In genomic region chr1:167382763-167383162, GRCm38 (mm10) we compare ENCODE assay signal across 17 mouse cellular contexts. TPM values are rescaled to one million over a fixed set of nuclear protein-coding genes. Genes with fewer than 3 reads are reported as not detected.
DNase-seq lines count a peak whose midpoint lies in the region; ATAC-seq and TF ChIP-seq lines count a peak whose summit lies in the region.
"Had no signal": no experiment of that assay in that cellular context is flagged by ENCODE, and none has a peak within 500 bp of the region (broad histone marks: within the 10 kb centered on the region; RNA-seq: fewer than 3 reads in every experiment).

No protein-coding gene starts in this region.

- H3K27me3 ChIP-seq in heart, embryonic 10.5 days (ENCODE audit: insufficient read depth, poor library complexity, severe bottlenecking), result no peaks in the 10 kb centered on the region
- no peaks in the 10 kb centered on the region for H3K27me3 ChIP-seq in liver, embryonic 11.5 days (replicated peaks; ENCODE audit: control insufficient read depth, insufficient read depth, low read length)
- H3K27me3 ChIP-seq in liver, embryonic 13.5 days, result no peaks in the 10 kb centered on the region
- H3K27me3 ChIP-seq in stomach, postnatal 0 days (ENCODE audit: control insufficient read depth, insufficient read depth, low read length), result no peaks in the 10 kb centered on the region
- H3K27me3 ChIP-seq: forebrain, embryonic 15.5 days; hindbrain, embryonic 15.5 days had no signal

- TF ChIP-seq EP300 in stomach, postnatal 0 days (optimal IDR thresholded peaks at IDR 0.05), result no peak

- no peak for TF ChIP-seq CTCF in stomach, postnatal 0 days (IDR thresholded peaks at IDR 0.05; ENCODE audit: low read depth)

- no peak overlapping the region for H3K4me3 ChIP-seq in heart, embryonic 10.5 days
- H3K4me3 ChIP-seq in liver, embryonic 11.5 days (ENCODE audit: low read depth, low read length), result no peak overlapping the region
- H3K4me3 ChIP-seq in liver, embryonic 13.5 days (replicated peaks), result peak overlapping the region; percentile 40
- no peak overlapping the region for H3K4me3 ChIP-seq in stomach, postnatal 0 days (ENCODE audit: low read depth, low read length)
- H3K4me3 ChIP-seq: embryonic facial prominence, embryonic 10.5 days; forebrain, embryonic 15.5 days; hindbrain, embryonic 15.5 days; midbrain, embryonic 12.5 days had no signal

- DNase-seq in heart, embryonic 10.5 days (ENCODE audit: low spot score), result no peak
- DNase-seq in heart, adult 9 months (ENCODE audit: low spot score in 2 of 2), result no peak
- no peak for DNase-seq in liver, embryonic 11.5 days (ENCODE audit: low spot score)
- DNase-seq in liver, result no peak
- no peak for DNase-seq in liver, embryonic 13.5 days
- DNase-seq in stomach, postnatal 0 days (ENCODE audit: low spot score), result no peak
- DNase-seq in kidney, adult 18-20 months, result no peak
- DNase-seq: cerebellum, adult 2 months; gastrocnemius, postnatal 36 days; kidney, adult 2 months; kidney, postnatal 10 days; thymus, adult 2 months had no signal

- 77% methylated on average over 5 of the region's 5 CpGs for WGBS in heart, embryonic 10.5 days
- WGBS in liver, embryonic 11.5 days, result 73% methylated on average over 5 of the region's 5 CpGs
- WGBS in liver, embryonic 13.5 days (ENCODE audit: insufficient replicate concordance), result 60% methylated on average over 5 of the region's 5 CpGs
- 86% methylated on average over 5 of the region's 5 CpGs for WGBS in stomach, postnatal 0 days

- no peaks in the 10 kb centered on the region for H3K36me3 ChIP-seq in heart, embryonic 10.5 days
- H3K36me3 ChIP-seq in liver, embryonic 11.5 days (ENCODE audit: control insufficient read depth, insufficient read depth, low read length), result no peaks in the 10 kb centered on the region; the same call in 1 of the 2 replicates
- peaks cover 60% of the 10 kb centered on the region for H3K36me3 ChIP-seq in liver, embryonic 13.5 days
- no peaks in the 10 kb centered on the region for H3K36me3 ChIP-seq in stomach, postnatal 0 days (ENCODE audit: control insufficient read depth, insufficient read depth, low read length)
- H3K36me3 ChIP-seq: embryonic facial prominence, embryonic 10.5 days; forebrain, embryonic 15.5 days; hindbrain, embryonic 15.5 days; midbrain, embryonic 12.5 days had no signal

- ATAC-seq in liver, embryonic 11.5 days (replicated peaks; ENCODE audit: low FRiP score), result no peak
- no peak for ATAC-seq in liver, embryonic 13.5 days (ENCODE audit: low read depth)
- no peak for ATAC-seq in stomach, postnatal 0 days (ENCODE audit: low FRiP score, low TSS enrichment)
- ATAC-seq: forebrain, embryonic 15.5 days; lung, postnatal 0 days had no signal

- H3K9ac ChIP-seq in liver, embryonic 11.5 days (ENCODE audit: low read depth, low read length), result peak overlapping the region; percentile 27; the same call in 1 of the 2 replicates
- peak overlapping the region; percentile 71 for H3K9ac ChIP-seq in liver, embryonic 13.5 days
- H3K9ac ChIP-seq in stomach, postnatal 0 days (ENCODE audit: low read length), result no peak overlapping the region
- H3K9ac ChIP-seq: forebrain, embryonic 15.5 days; hindbrain, embryonic 15.5 days; midbrain, embryonic 12.5 days had no signal

- peak overlapping the region; percentile 24; the same call in 1 of the 2 replicates for H3K27ac ChIP-seq in heart, embryonic 10.5 days
- H3K27ac ChIP-seq in liver, embryonic 11.5 days (ENCODE audit: low read depth, low read length), result peak overlapping the region; percentile 55; the same call in 1 of the 2 replicates
- peak overlapping the region; percentile 100 for H3K27ac ChIP-seq in liver, embryonic 13.5 days
- H3K27ac ChIP-seq in stomach, postnatal 0 days (replicated peaks), result peak overlapping the region; percentile 83
- H3K27ac ChIP-seq: embryonic facial prominence, embryonic 10.5 days; forebrain, embryonic 15.5 days; hindbrain, embryonic 15.5 days; midbrain, embryonic 12.5 days had no signal

- peaks cover 11% of the 10 kb centered on the region for H3K4me1 ChIP-seq in heart, embryonic 10.5 days
- H3K4me1 ChIP-seq in liver, embryonic 11.5 days (replicated peaks; ENCODE audit: control insufficient read depth, insufficient read depth, low read length), result peaks cover 43% of the 10 kb centered on the region
- peaks cover 99% of the 10 kb centered on the region for H3K4me1 ChIP-seq in liver, embryonic 13.5 days (replicated peaks)
- peaks cover 5% of the 10 kb centered on the region; the same call in 1 of the 2 replicates for H3K4me1 ChIP-seq in stomach, postnatal 0 days (replicated peaks; ENCODE audit: control insufficient read depth, insufficient read depth)
- H3K4me1 ChIP-seq: hindbrain, embryonic 15.5 days had no signal

- peak overlapping the region; percentile 59 for H3K4me2 ChIP-seq in liver, embryonic 11.5 days
- peak overlapping the region; percentile 70 for H3K4me2 ChIP-seq in liver, embryonic 13.5 days
- no peak overlapping the region for H3K4me2 ChIP-seq in stomach, postnatal 0 days (replicated peaks; ENCODE audit: low read depth)
- H3K4me2 ChIP-seq: forebrain, embryonic 15.5 days; hindbrain, embryonic 15.5 days; midbrain, embryonic 12.5 days had no signal

- H3K9me3 ChIP-seq in heart, embryonic 10.5 days, result no peaks in the 10 kb centered on the region
- no peaks in the 10 kb centered on the region for H3K9me3 ChIP-seq in liver, embryonic 11.5 days (ENCODE audit: control insufficient read depth, low read length)
- no peaks in the 10 kb centered on the region for H3K9me3 ChIP-seq in liver, embryonic 13.5 days (replicated peaks)
- H3K9me3 ChIP-seq in stomach, postnatal 0 days (ENCODE audit: control insufficient read depth, low read length), result no peaks in the 10 kb centered on the region
- H3K9me3 ChIP-seq: embryonic facial prominence, embryonic 10.5 days; forebrain, embryonic 15.5 days; hindbrain, embryonic 15.5 days; midbrain, embryonic 12.5 days had no signal

RNA-seq across cellular contexts. Expression of gene Mgst3, which starts 10.9 kb away (rescaled TPM):
- polyA plus RNA-seq in heart, embryonic 10.5 days (2016; fragmentation: Nextera tagmentation; extraction: Ambion mirVana), result 111 and 149 TPM in 2 replicates
- 242 and 253 TPM in 2 replicates for polyA plus RNA-seq in liver, embryonic 11.5 days (2014; fragmentation: Nextera tagmentation; extraction: Ambion mirVana)
- 337 and 409 TPM in 2 replicates for polyA plus RNA-seq in liver, embryonic 13.5 days (2015; fragmentation: Nextera tagmentation; extraction: Ambion mirVana)
- polyA plus RNA-seq in stomach, postnatal 0 days (2015; fragmentation: Nextera tagmentation; extraction: Ambion mirVana), result 991 and 1,037 TPM in 2 replicates

RNA-seq across cellular contexts. Expression of gene Aldh9a1, which starts 33.0 kb away (rescaled TPM):
- polyA plus RNA-seq in heart, embryonic 10.5 days (2016; fragmentation: Nextera tagmentation; extraction: Ambion mirVana), result 44.4 and 59.4 TPM in 2 replicates
- 112 and 129 TPM in 2 replicates for polyA plus RNA-seq in liver, embryonic 11.5 days (2014; fragmentation: Nextera tagmentation; extraction: Ambion mirVana)
- 85.4 and 92.0 TPM in 2 replicates for polyA plus RNA-seq in liver, embryonic 13.5 days (2015; fragmentation: Nextera tagmentation; extraction: Ambion mirVana)
- polyA plus RNA-seq in stomach, postnatal 0 days (2015; fragmentation: Nextera tagmentation; extraction: Ambion mirVana), result 70.7 and 74.7 TPM in 2 replicates

Comparison
In these comparisons a context has a peak if more than half of its experiments do, and no peak if none do; other contexts are left out.
1. H3K27ac ChIP-seq: peak in every context shown above with its lines; median percentile 100 in liver, embryonic 13.5 days; 83 in stomach, postnatal 0 days; 55 in liver, embryonic 11.5 days; 24 in heart, embryonic 10.5 days.